Mouse (Mus musculus): ENCODE data around the gene Il31ra. TPM values are rescaled to one million over a fixed set of nuclear protein-coding genes. Genes with fewer than 3 reads are reported as not detected.

Il31ra gene
- total RNA-seq, 4 experiments from 2014 or later = 0.13 to 0.81 (median 0.32) TPM; not detected in 1

Other genes with a start within 250 kb of the Il31ra start
- 10 to 100 TPM; 86.9 to 95.9 (median 91.0) TPM for gene Il6st, start 130.3 kb downstream of the Il31ra start, total RNA-seq (2022)
- gene Ddx4, start 58.1 kb upstream of the Il31ra start, total RNA-seq (2022) = 1 to 10 TPM; 1.3 to 1.9 (median 1.8) TPM
- 10 to 100 TPM; 21.0 to 30.3 (median 26.1) TPM for gene Slc38a9, start 66.4 kb upstream of the Il31ra start, total RNA-seq (2022)
- gene Plpp1, start 206.4 kb upstream of the Il31ra start, total RNA-seq (2022) = 10 to 100 TPM; 28.5 to 32.2 (median 29.3) TPM